Comparison of ENCODE assay signal across 8 mouse cellular contexts in genomic region chr13:58232611-58233010, GRCm38 (mm10). TPM values are rescaled to one million over a fixed set of nuclear protein-coding genes. Genes with fewer than 3 reads are reported as not detected.
DNase-seq lines count a peak whose midpoint lies in the region; ATAC-seq and TF ChIP-seq lines count a peak whose summit lies in the region.

No protein-coding gene starts in this region.

- peak; percentile 71 for DNase-seq in kidney, adult 18-20 months
- DNase-seq in CH12.LX (ENCODE audit: extremely low read depth), result peak; percentile 48
- DNase-seq in gastrocnemius, adult 2 months, result peak; percentile 60
- peak; percentile 22 for DNase-seq in layer of hippocampus, adult 9-11 months
- peak; percentile 49 for DNase-seq in retina, embryonic 14.5 days (ENCODE audit: low spot score)

- 54% methylated on average over 5 of the region's 5 CpGs for WGBS in kidney, embryonic 16.5 days

- H3K9ac ChIP-seq in kidney, embryonic 16.5 days (replicated peaks; ENCODE audit: low read length), result no peak overlapping the region
- H3K9ac ChIP-seq in CH12.LX (ENCODE audit: insufficient read depth, low read depth), result no peak overlapping the region

- no peak overlapping the region for H3K27ac ChIP-seq in kidney, embryonic 16.5 days (ENCODE audit: low read length)
- H3K27ac ChIP-seq in CH12.LX (ENCODE audit: insufficient read depth, low read depth), result no peak overlapping the region
- H3K27ac ChIP-seq in gastrocnemius, adult 2 months, result no peak overlapping the region

- no peak overlapping the region for H3K4me2 ChIP-seq in kidney, embryonic 16.5 days (replicated peaks; ENCODE audit: low read depth, low read length)
- no peak overlapping the region for H3K4me2 ChIP-seq in CH12.LX (ENCODE audit: insufficient read depth, low read depth, poor library complexity, severe bottlenecking)

- no peaks in the 10 kb centered on the region for H3K79me2 ChIP-seq in CH12.LX (replicated peaks; ENCODE audit: control insufficient read depth, extremely low read depth, insufficient read depth, poor library complexity, severe bottlenecking)

- no peaks in the 10 kb centered on the region for H3K4me1 ChIP-seq in kidney, embryonic 16.5 days (ENCODE audit: insufficient read depth, low read length)
- peaks cover 5 to 17% of the 10 kb centered on the region in 2 experiments for H3K4me1 ChIP-seq in CH12.LX (ENCODE audit: control insufficient read depth in 1 of 2, insufficient read depth in 2 of 2)

- TF ChIP-seq EP300 in CH12.LX (IDR thresholded peaks at IDR 0.05; ENCODE audit: low read length), result no peak

- TF ChIP-seq RAD21 in CH12.LX (IDR thresholded peaks at IDR 0.05; ENCODE audit: low read depth, low read length), result peak; percentile 70

- dilution Hi-C loops in CH12.LX (cut with MboI; ENCODE audit: extremely low pct_ligation_motif_present, extremely low pct_unique_long_range_greater_than_20kb, low sequenced_read_pairs), result no loop called here

- in situ Hi-C loops in CH12.LX (cut with MboI; ENCODE audit: low pct_ligation_motif_present, low pct_unique_long_range_greater_than_20kb, low sequenced_read_pairs), result loop anchor here (5.0 to 25.0 kb wide), 2 partner anchors 45 to 155 kb away; partner anchors contain the start of gene 2210016F16Rik

- TF ChIP-seq CTCF in CH12.LX (conservative IDR thresholded peaks at IDR 0.05 in 1 of 2, IDR thresholded peaks at IDR 0.05 in 1 of 2; ENCODE audit: low read depth in 2 of 2, low read length in 2 of 2), result peak in 1 of 2 experiments; percentile 83; a peak in 2 of 4 replicates
- peak; percentile 84 for TF ChIP-seq CTCF in gastrocnemius, adult 2 months (IDR thresholded peaks at IDR 0.05)

- intact Hi-C loops in gastrocnemius, adult 2 months (cut with DNase I), result loop anchor here (1.0 to 5.0 kb wide), 3 partner anchors 44 to 220 kb away; no protein-coding TSS in a partner anchor

- H3K27me3 ChIP-seq in kidney, embryonic 16.5 days (ENCODE audit: insufficient read depth, low read length), result no peaks in the 10 kb centered on the region
- no peaks in the 10 kb centered on the region for H3K27me3 ChIP-seq in CH12.LX (replicated peaks)

- H3K4me3 ChIP-seq in kidney, embryonic 16.5 days (ENCODE audit: low read length), result no peak overlapping the region
- H3K4me3 ChIP-seq in CH12.LX (replicated peaks in 1 of 3; ENCODE audit: low read depth in 2 of 3, low read length in 2 of 3, poor library complexity in 1 of 3), result no peak overlapping the region
- H3K4me3 ChIP-seq in gastrocnemius, adult 2 months, result no peak overlapping the region

- no peaks in the 10 kb centered on the region for H3K9me3 ChIP-seq in kidney, embryonic 16.5 days (ENCODE audit: low read length)
- H3K9me3 ChIP-seq in CH12.LX (replicated peaks; ENCODE audit: low read length), result no peaks in the 10 kb centered on the region

- ATAC-seq in kidney, embryonic 16.5 days (ENCODE audit: low FRiP score, low TSS enrichment), result no peak
- 0 out of 2 replicates have a peak, but pooled peaks have one; percentile 58 for ATAC-seq in cerebellum, adult (ENCODE audit: insufficient number of reproducible peaks, low FRiP score, low TSS enrichment)
- ATAC-seq in monocyte, adult 5-6 weeks (replicated peaks; ENCODE audit: insufficient number of reproducible peaks, low FRiP score, low TSS enrichment, poor library complexity, severe bottlenecking), result no peak

- no peaks in the 10 kb centered on the region for H3K36me3 ChIP-seq in kidney, embryonic 16.5 days (ENCODE audit: insufficient read depth, low read length)
- H3K36me3 ChIP-seq in CH12.LX (replicated peaks in 1 of 2; ENCODE audit: control insufficient read depth in 1 of 2, insufficient read depth in 1 of 2, low read length in 1 of 2), result no peaks in the 10 kb centered on the region

- no peak for TF ChIP-seq POLR2A in CH12.LX (IDR thresholded peaks at IDR 0.05; ENCODE audit: low read depth, low read length)

TF ChIP-seq in CH12.LX, 34 proteins besides CTCF, POLR2A, EP300 and RAD21:
- TF ChIP-seq SMC3 (IDR thresholded peaks at IDR 0.05; ENCODE audit: low read depth, low read length), result peak; percentile 77
- TF ChIP-seq IRF4 (IDR thresholded peaks at IDR 0.05; ENCODE audit: low read depth, low read length), result peak; percentile 35; the same call in 1 of the 2 replicates
- no peak for TF ChIP-seq RCOR1 (conservative IDR thresholded peaks at IDR 0.05; ENCODE audit: low read depth, low read length)

RNA-seq across cellular contexts. Expression of gene Ubqln1, which starts 17.2 kb away (rescaled TPM):
- polyA plus RNA-seq in kidney, embryonic 16.5 days (2015; fragmentation: Nextera tagmentation; extraction: Ambion mirVana), result 103 and 104 TPM in 2 replicates
- total RNA-seq in CH12.LX (2012; rRNA removed) (58.5 and 76.3 TPM in 2 replicates), CH12.LX (2014; rRNA removed) (166 and 189 TPM in 2 replicates)
- 119 and 130 TPM in 2 replicates for polyA plus RNA-seq in CH12.LX (2012; ENCODE audit: insufficient read length, low read depth)
- 10 to 100 TPM; 49.0 to 51.9 TPM for total RNA-seq in gastrocnemius, adult 2 months (2021)
- 45.1 to 61.2 TPM (median 45.8 TPM) in 3 replicates for total RNA-seq in monocyte, adult 5-6 weeks (2017)

RNA-seq across cellular contexts. Expression of gene Gkap1, which starts 42.9 kb away (rescaled TPM):
- polyA plus RNA-seq in kidney, embryonic 16.5 days (2015; fragmentation: Nextera tagmentation; extraction: Ambion mirVana), result 22.5 and 25.8 TPM in 2 replicates
- 0.76 and 2.0 TPM in 2 replicates for total RNA-seq in CH12.LX (2012; rRNA removed)
- 0.74 and 0.82 TPM in 2 replicates for total RNA-seq in CH12.LX (2014; rRNA removed)
- polyA plus RNA-seq in CH12.LX (2012; ENCODE audit: insufficient read length, low read depth), result 1.3 and 1.5 TPM in 2 replicates
- total RNA-seq in gastrocnemius, adult 2 months (2021), result 10 to 100 TPM; 27.5 to 31.9 TPM
- 0.97 to 3.3 TPM (median 2.5 TPM) in 3 replicates for total RNA-seq in monocyte, adult 5-6 weeks (2017)
